Mouse (Mus musculus): ENCODE results near the gene Ube2u.
"Not testable (repeated sequence)": the region's sequence is repeated elsewhere in the genome, so short reads cannot be mapped to it uniquely, and the experiment has no call there.

DNA sequence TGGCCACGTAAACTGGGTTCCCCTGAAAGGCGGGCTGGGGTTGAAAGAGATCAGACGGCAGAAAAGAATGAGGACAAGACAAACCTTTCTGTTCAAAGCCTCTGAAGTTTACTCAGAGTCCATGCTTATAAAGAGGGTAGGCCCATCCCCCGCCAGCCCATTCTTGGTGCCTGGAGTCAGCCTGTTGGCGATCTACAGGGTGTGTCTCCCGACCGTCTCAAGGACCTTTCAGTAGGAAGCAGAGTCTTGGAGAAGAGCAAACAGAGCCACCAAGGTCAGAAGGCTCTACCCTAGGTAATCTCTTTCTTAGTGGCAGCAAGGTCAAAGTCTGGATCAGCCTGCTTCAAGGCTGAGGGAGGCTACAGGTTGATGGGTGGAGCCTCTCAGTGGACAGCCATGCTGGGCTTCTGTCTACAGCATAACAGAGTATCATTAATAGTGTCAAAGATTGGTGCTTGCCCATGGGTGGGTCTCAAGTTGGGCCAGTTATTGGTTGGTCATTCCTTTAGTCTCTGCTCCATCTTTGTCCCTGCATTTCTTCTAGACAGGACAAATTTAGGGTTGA, 20.5 kb downstream of the Ube2u start:
- TF ChIP-seq CTCF (IDR thresholded peaks at IDR 0.05; ENCODE audit: borderline replicate concordance, extremely low read depth, insufficient read depth, insufficient read length); POLR2A (IDR thresholded peaks at IDR 0.05; ENCODE audit: borderline replicate concordance, extremely low read depth, insufficient read depth, insufficient read length, poor library complexity, severe bottlenecking): not testable (repeated sequence)

Measured in brain, embryonic 14.5 days (tissue).